Mouse (Mus musculus): ENCODE results near the gene Slc40a1. TPM values are rescaled to one million over a fixed set of nuclear protein-coding genes. Genes with fewer than 3 reads are reported as not detected.
A peak's percentile ranks its signal among the peaks of the same experiment; 100 is the strongest.

The Slc40a1 gene
- polyA plus RNA-seq, 1 experiment from 2014 or later: 74.0 TPM

DNA sequence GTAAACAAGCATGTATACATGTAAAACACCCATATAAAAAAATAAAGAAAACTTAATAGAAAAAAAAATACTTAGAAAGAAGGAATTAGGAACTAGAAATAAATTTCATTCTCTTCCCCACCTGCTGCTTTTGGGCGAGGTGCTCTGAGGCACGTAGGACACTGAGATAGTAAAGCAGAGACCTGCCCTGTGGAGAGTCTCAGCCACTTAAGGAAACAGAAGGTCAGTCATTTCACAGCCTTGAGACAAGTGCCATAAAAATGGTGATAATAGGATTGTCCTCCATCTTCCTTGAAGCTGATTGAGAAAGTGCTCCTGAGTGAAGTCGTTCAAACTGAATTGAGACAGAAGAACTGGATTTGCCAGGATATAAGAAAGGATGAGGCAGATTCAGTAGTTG, 48.9 kb downstream of the Slc40a1 start:
- 79% methylated on average over 3 of the region's 3 CpGs for WGBS
- Histone ChIP-seq H3K4me2 (replicated peaks; ENCODE audit: low read depth, low read length) (no peak overlapping the region), H3K4me3 (ENCODE audit: low read depth, low read length) (no peak overlapping the region), H3K9ac (replicated peaks; ENCODE audit: low read depth, low read length) (no peak overlapping the region), H3K27ac (ENCODE audit: low read length) (no peak overlapping the region), H3K27me3 (ENCODE audit: control insufficient read depth, insufficient read depth, low read length) (no peaks in the 10 kb centered on the region), H3K36me3 (ENCODE audit: control insufficient read depth, insufficient read depth, low read length) (no peaks in the 10 kb centered on the region), H3K9me3 (ENCODE audit: control insufficient read depth, low read depth, low read length) (no peaks in the 10 kb centered on the region), H3K4me1 (ENCODE audit: control insufficient read depth, insufficient read depth, low read length) (no peaks in the 10 kb centered on the region)
- no peak for ATAC-seq (ENCODE audit: insufficient number of reproducible peaks, insufficient read depth, low FRiP score, low read depth)

DNA sequence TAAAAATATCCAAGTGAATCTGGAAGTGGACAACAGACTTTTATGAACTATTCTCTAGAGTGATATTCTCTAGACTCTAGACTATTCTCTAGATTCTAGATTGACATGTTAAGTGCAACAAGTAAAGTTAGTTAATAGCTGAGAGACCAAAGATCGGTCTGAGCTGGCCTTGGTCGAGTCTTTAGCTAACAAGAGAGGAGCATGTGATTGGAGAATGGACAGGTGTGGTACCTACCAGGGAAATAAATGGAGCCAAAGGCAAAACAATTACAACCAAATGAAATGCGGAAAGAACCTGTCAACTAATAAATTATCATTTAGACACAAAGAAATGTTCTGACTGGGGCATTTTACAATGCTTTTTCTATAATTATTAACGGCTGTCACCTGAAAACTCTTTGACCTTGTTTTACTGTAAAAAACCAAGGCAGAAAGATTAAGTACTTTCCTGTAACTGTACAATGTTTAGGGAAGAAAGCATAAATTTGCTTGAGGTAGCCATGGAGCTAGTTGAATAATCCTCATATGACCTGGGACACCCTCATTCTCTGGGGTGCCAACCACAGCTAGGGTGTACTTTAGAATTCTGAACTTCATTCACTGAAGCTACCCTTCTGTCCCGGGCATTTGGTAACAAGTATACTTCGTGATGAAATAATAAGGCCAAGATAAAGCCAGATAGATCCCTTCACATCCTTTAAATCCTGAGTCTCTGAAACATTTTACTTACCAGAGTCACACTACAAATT, 49.7 kb downstream of the Slc40a1 start:
- Histone ChIP-seq H3K27me3 (ENCODE audit: control insufficient read depth, insufficient read depth, low read length) (no peaks in the 10 kb centered on the region), H3K4me3 (ENCODE audit: low read depth, low read length) (no peak overlapping the region), H3K9ac (replicated peaks; ENCODE audit: low read depth, low read length) (no peak overlapping the region), H3K27ac (ENCODE audit: low read length) (no peak overlapping the region), H3K9me3 (ENCODE audit: control insufficient read depth, low read depth, low read length) (no peaks in the 10 kb centered on the region), H3K4me2 (replicated peaks; ENCODE audit: low read depth, low read length) (no peak overlapping the region), H3K4me1 (ENCODE audit: control insufficient read depth, insufficient read depth, low read length) (no peaks in the 10 kb centered on the region), H3K36me3 (ENCODE audit: control insufficient read depth, insufficient read depth, low read length) (no peaks in the 10 kb centered on the region)
- 81% methylated on average over 6 of the region's 6 CpGs for WGBS
- ATAC-seq (ENCODE audit: insufficient number of reproducible peaks, insufficient read depth, low FRiP score, low read depth): no peak

DNA sequence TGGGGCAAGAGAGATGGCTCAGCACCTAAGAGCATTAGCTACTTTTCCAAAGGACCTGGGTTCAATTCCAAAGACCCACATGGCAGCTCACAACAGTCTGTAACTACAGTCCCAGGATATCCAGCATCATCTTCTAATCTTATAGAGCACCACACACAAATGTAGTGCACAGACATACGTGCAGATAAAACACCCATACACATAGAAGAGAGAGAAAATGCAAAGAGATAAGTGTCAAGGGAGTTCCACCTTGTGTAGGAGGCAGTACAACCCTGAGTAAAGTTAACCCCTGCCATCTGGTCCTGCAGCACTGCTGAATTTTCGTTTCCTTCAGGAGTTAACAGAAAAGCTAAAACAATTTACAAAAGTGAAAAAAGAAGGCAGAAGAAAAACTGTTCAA, 50.7 kb downstream of the Slc40a1 start:
- ATAC-seq (ENCODE audit: insufficient number of reproducible peaks, insufficient read depth, low FRiP score, low read depth): no peak
- 57% methylated on average over 2 of the region's 2 CpGs for WGBS

DNA sequence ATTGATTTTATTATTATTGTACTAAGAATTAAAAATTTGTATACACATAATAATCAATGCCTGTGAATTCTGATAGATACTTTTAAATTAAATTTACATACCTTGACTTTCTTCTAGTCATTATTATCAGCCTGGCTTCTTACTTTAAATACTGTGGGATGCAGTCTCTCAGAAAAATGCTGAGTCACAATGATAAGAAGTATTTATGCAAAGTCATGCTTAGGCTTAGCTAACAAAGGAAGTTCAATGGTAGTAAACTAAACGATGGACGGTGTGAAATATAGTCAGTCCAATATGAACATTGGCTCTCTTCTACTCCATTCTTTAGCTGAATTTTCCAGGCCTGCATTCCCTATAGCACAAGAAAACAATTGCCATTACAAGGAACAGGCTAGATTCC, 53.1 kb downstream of the Slc40a1 start:
- Histone ChIP-seq H3K27me3 (ENCODE audit: control insufficient read depth, insufficient read depth, low read length) (no peaks in the 10 kb centered on the region), H3K9ac (replicated peaks; ENCODE audit: low read depth, low read length) (no peak overlapping the region), H3K4me1 (ENCODE audit: control insufficient read depth, insufficient read depth, low read length) (peaks cover 6% of the 10 kb centered on the region; the same call in 1 of the 2 replicates), H3K36me3 (ENCODE audit: control insufficient read depth, insufficient read depth, low read length) (no peaks in the 10 kb centered on the region), H3K27ac (ENCODE audit: low read length) (no peak overlapping the region), H3K9me3 (ENCODE audit: control insufficient read depth, low read depth, low read length) (no peaks in the 10 kb centered on the region), H3K4me2 (replicated peaks; ENCODE audit: low read depth, low read length) (no peak overlapping the region), H3K4me3 (ENCODE audit: low read depth, low read length) (no peak overlapping the region)
- 75% methylated on average over 2 of the region's 2 CpGs for WGBS
- no peak for ATAC-seq (ENCODE audit: insufficient number of reproducible peaks, insufficient read depth, low FRiP score, low read depth)

More for the DNA sequence above, 50.7 kb downstream of the Slc40a1 start:
- Histone ChIP-seq H3K9ac (replicated peaks; ENCODE audit: low read depth, low read length) (no peak overlapping the region), H3K4me2 (replicated peaks; ENCODE audit: low read depth, low read length) (no peak overlapping the region), H3K4me3 (ENCODE audit: low read depth, low read length) (no peak overlapping the region), H3K4me1 (ENCODE audit: control insufficient read depth, insufficient read depth, low read length) (0 out of 2 replicates have a peak, but pooled peaks cover 2% of the 10 kb centered on the region), H3K36me3 (ENCODE audit: control insufficient read depth, insufficient read depth, low read length) (no peaks in the 10 kb centered on the region), H3K27me3 (ENCODE audit: control insufficient read depth, insufficient read depth, low read length) (no peaks in the 10 kb centered on the region), H3K9me3 (ENCODE audit: control insufficient read depth, low read depth, low read length) (no peaks in the 10 kb centered on the region), H3K27ac (ENCODE audit: low read length) (no peak overlapping the region)

DNA sequence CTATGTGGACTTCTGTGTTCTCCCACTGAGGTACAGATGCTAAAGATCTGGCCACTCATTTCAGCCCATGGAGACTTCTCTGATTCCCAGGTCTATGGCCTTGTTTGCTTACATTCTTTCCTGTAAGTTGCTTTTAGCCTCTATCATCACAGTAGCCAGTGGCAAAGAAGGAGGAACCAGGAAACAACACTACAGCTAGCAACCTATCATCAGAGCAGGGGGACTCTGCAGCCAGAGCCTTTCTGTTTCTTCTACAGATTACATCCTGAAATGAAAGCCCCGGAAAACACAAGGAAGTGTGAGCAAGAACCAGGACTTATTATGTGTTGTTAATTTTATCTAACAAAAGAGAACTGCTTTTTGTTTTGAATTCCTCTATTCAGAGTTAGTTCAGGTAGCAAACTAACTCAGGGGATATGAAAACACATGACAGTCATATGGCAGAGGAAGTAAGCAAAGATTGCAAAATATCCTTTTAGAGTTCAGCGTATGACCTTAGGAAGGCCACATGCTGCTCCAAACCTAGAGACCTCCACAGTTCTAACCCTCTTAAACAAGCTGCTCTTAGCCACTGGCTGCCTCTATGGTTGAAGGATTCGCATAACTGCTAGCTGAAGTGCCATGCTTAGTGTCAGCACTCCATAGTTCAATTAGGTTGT, 57.7 kb downstream of the Slc40a1 start:
- Histone ChIP-seq H3K9me3 (ENCODE audit: control insufficient read depth, low read depth, low read length) (no peaks in the 10 kb centered on the region), H3K27me3 (ENCODE audit: control insufficient read depth, insufficient read depth, low read length) (no peaks in the 10 kb centered on the region), H3K4me2 (replicated peaks; ENCODE audit: low read depth, low read length) (no peak overlapping the region), H3K36me3 (ENCODE audit: control insufficient read depth, insufficient read depth, low read length) (no peaks in the 10 kb centered on the region), H3K4me3 (ENCODE audit: low read depth, low read length) (no peak overlapping the region), H3K27ac (ENCODE audit: low read length) (peak overlapping the region; percentile 55), H3K4me1 (ENCODE audit: control insufficient read depth, insufficient read depth, low read length) (peaks cover 18% of the 10 kb centered on the region), H3K9ac (replicated peaks; ENCODE audit: low read depth, low read length) (no peak overlapping the region)
- 61% methylated on average over 3 of the region's 3 CpGs for WGBS
- no peak for ATAC-seq (ENCODE audit: insufficient number of reproducible peaks, insufficient read depth, low FRiP score, low read depth)

DNA sequence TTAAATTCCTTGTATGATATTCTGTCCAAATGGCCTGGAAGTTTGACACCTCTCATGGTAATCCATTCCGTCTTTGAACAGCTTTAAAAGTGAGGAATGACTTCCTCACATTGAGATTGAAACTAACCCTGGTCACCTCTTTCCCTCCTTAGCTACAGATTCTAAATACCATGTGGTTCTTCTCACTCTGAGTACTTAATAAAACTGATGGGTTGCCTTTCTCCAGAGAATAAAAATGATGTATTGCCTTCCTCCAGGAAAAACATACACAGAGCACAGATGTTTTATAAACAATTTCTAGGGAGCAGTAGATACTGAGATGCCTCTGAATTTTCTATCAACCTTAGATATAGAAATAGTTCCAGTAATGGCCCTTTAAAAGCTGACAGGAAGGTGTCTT, 58.3 kb downstream of the Slc40a1 start:
- no peak overlapping the region for H3K9ac ChIP-seq (replicated peaks; ENCODE audit: low read depth, low read length)
- peak; percentile 34; the same call in 1 of the 2 replicates for ATAC-seq (ENCODE audit: insufficient number of reproducible peaks, insufficient read depth, low FRiP score, low read depth)
- no peak overlapping the region for H3K4me3 ChIP-seq (ENCODE audit: low read depth, low read length)
- H3K4me2 ChIP-seq (replicated peaks; ENCODE audit: low read depth, low read length): no peak overlapping the region
- no peaks in the 10 kb centered on the region for H3K9me3 ChIP-seq (ENCODE audit: control insufficient read depth, low read depth, low read length)
- peaks cover 18% of the 10 kb centered on the region for H3K4me1 ChIP-seq (ENCODE audit: control insufficient read depth, insufficient read depth, low read length)
- WGBS: 31% methylated on average over 1 of the region's 1 CpGs
- H3K27me3 ChIP-seq (ENCODE audit: control insufficient read depth, insufficient read depth, low read length): no peaks in the 10 kb centered on the region
- H3K36me3 ChIP-seq (ENCODE audit: control insufficient read depth, insufficient read depth, low read length): no peaks in the 10 kb centered on the region
- H3K27ac ChIP-seq (ENCODE audit: low read length): peak overlapping the region; percentile 55; the same call in 1 of the 2 replicates

DNA sequence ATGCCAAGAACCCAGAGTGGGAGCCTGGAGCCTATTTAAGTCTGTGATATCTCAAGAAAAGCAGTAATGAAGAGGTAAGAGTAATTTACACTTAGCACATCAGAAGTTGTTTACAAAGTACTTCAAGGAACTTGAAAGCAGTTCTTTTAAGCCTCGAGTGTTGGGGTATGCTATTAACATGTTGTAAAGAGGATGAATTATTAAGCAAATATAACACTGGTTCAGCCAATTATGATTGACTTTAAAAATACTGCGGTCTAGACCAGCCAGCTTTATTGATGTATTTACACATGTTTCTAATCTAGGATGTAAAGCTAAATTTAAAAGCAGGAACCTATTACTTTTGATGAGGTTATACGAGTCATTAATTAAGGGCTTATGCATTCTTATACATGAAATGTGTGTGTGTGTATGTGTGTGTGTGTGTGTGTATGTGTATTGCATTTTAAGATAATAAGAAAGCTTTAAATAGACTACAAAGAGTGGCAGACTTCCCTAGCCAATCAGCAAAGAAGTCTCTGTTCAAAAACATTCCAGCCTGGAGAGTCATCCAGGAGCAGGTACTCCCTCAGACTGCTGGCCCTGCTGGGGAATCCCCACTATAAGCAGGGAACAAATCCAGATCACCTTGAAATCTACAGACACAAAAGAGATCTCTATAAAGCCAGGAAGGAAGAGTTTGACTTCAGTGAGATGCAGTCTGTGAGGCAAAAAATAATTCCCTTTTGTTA, 59.9 kb downstream of the Slc40a1 start:
- Histone ChIP-seq H3K9ac (replicated peaks; ENCODE audit: low read depth, low read length) (no peak overlapping the region), H3K4me3 (ENCODE audit: low read depth, low read length) (no peak overlapping the region), H3K27ac (ENCODE audit: low read length) (no peak overlapping the region), H3K27me3 (ENCODE audit: control insufficient read depth, insufficient read depth, low read length) (no peaks in the 10 kb centered on the region), H3K36me3 (ENCODE audit: control insufficient read depth, insufficient read depth, low read length) (no peaks in the 10 kb centered on the region), H3K9me3 (ENCODE audit: control insufficient read depth, low read depth, low read length) (no peaks in the 10 kb centered on the region), H3K4me2 (replicated peaks; ENCODE audit: low read depth, low read length) (no peak overlapping the region), H3K4me1 (ENCODE audit: control insufficient read depth, insufficient read depth, low read length) (peaks cover 18% of the 10 kb centered on the region)
- no peak for ATAC-seq (ENCODE audit: insufficient number of reproducible peaks, insufficient read depth, low FRiP score, low read depth)
- 37% methylated on average over 3 of the region's 3 CpGs for WGBS

DNA sequence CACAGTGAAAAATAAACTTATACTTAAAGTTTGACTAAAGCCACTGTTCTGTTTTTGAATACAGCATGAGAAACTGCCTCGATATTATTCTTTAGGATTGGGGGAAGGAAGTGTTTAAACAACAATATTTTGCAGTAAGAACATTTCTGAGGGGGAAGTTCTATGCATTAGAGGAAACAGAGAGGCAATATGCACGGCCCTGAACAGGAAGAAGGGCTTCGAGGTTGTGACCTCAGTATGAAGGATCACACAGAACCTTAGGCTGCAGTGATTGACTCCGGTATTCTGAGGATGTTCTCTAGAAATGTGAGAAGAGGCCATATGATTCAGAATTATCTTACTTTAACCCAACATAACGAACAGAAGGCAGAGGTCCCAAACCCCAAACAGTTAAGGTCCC, 60.6 kb downstream of the Slc40a1 start:
- Histone ChIP-seq H3K4me1 (ENCODE audit: control insufficient read depth, insufficient read depth, low read length) (peaks cover 17% of the 10 kb centered on the region), H3K9me3 (ENCODE audit: control insufficient read depth, low read depth, low read length) (no peaks in the 10 kb centered on the region), H3K27ac (ENCODE audit: low read length) (peak overlapping the region; percentile 80; the same call in 1 of the 2 replicates), H3K36me3 (ENCODE audit: control insufficient read depth, insufficient read depth, low read length) (no peaks in the 10 kb centered on the region), H3K27me3 (ENCODE audit: control insufficient read depth, insufficient read depth, low read length) (no peaks in the 10 kb centered on the region), H3K4me2 (replicated peaks; ENCODE audit: low read depth, low read length) (no peak overlapping the region), H3K9ac (replicated peaks; ENCODE audit: low read depth, low read length) (no peak overlapping the region), H3K4me3 (ENCODE audit: low read depth, low read length) (no peak overlapping the region)
- WGBS: 51% methylated on average over 5 of the region's 5 CpGs
- ATAC-seq (ENCODE audit: insufficient number of reproducible peaks, insufficient read depth, low FRiP score, low read depth): no peak
